Mouse (Mus musculus) heart, adult 11 months (tissue): ENCODE measurements around the gene Dus3l.

Experiments used
- DNase-seq: peaks from one replicate; pipeline ENCODE4 v3.0.0; 2022

Dus3l gene

DNA sequence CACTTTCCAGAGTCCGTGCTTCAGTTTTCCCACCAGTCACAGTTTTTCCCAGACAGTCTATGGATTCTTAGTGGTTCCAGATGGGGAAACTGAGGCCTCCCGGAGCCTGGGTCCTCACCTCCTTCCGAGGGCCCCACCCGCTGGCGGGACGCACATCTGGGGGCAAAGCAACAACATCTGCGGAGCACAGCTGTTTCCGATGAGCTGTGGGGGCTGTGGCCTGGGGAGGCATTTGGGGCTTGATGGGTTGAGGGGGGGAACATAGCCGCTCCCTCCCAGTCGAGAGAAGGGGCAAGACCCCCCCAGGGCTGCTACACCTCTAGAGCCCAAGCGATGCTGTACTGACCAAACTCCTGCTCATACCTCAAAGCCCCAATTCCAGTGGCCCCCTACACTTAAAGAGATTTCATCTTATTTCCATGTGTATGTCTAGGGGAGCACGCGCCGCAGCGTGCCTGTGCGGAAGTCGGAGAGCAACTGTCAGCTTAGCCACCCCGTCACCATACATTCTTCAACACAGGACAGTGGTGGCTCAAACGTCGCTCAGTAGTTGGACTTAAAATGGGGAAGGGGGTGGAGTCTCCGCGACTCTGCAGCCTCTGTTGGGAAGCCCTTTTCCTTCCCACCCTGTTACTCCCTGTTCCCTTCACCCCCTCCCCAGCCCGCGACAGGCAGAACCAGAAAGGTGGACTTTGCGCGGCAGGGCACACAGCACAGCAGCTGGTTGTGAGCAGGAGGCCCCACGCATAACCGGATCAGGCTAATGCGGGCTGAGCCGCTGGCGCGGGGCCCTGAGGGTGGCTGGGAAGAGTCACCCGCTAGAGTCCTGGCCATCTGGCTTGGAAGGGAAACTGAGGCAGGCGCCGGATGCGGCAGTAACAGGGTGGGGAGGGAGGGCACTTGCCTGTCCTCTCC lies 10.0 kb upstream of the Dus3l start:
- no peak for DNase-seq

DNA sequence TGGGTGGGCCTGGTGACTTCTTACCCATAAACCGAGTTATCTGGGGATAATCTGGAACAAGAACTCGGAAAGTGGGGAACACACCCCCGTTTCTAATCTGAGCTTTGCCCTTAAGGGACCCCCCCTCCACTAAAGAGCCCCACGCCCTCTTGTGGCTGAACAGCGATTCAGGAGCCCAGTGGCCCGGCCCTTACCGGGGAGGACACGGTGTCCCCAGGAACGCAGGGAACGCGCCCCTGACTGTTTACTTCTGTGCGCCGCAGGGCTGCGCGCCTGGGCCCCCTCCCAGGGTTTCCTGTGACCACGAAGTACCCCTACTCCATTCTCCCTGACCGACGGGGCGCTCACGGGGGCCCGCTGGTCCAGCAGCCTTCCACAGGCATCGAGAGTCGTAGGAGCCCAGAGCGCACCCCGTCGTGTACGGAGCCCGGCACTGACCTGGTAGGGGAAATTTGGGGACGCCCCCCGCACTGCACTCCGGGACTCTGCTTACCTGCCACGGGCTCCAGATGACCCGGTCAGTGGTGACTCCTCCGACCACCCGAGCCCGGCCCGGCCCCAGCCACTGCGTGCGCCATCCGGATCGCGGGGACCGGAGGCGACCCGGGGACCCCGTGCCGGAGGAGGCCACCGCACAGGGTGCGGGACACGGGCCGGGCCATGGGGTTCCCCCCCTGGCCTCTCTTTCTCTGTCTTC lies 7.7 kb upstream of the Dus3l start:
- DNase-seq: peak; percentile 94

DNA sequence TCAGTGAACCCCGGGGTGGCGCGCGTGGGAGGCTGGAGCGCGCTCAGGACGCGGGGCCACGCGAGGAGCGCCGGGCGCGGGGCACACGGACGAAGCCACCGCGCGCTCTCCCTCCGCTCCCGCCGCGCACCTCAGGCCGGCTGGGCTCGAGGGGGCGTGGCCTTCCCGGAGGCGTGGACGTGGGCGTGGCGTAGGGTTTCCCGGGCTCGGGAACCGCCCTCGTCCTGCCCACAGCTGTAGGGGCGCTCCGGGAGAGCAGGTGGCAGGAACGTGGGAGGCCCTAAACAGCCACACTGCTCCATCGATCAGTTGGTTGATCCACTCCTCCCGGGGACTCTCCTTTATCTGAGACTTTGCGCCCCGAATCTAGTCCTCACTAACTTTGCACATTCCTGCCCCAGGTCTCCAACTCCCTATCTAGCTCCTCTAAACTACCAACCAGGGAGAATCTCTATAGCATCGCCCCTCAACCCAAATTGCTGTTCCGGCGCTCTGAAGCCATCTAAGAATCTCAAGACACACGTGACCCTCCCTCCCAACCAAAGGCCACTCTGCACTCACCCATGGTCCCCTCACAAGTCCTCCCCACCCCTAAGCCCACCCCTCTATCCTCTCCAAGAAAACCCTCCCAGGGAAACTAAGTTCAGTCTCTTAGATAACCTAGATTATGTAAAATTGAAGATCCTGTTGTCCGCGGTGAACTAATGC lies 7.0 kb upstream of the Dus3l start, which contains the start of gene Nrtn:
Nrtn (minus strand) TSS at position 115 of the 708 bp plus-strand sequence.
- peak; percentile 98 for DNase-seq

DNA sequence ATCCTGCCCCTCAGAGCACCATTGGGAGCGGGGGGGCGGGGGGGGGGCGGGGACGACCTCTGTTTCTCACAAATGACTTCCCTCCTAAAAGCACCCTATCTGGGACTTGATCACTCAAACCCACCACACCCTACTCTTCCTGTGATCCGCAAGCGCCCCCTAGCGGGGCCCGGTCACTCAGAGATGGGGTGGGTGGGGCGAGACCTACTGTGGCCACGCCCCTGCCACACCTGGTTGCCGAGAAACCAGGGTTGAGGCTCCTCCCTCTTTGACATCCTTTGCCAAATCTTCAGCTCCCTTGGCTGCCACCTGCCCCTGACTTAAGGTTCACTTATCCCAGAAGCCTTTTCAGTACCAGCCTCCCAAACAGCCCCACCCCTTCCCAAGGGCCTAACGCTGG lies 6.4 kb upstream of the Dus3l start:
- DNase-seq: peak; percentile 96

- DNase-seq: peak; percentile 91
Observed at GRCm38 (mm10) chr17:56759261-56759660, 5.3 kb upstream of the Dus3l start.

DNA sequence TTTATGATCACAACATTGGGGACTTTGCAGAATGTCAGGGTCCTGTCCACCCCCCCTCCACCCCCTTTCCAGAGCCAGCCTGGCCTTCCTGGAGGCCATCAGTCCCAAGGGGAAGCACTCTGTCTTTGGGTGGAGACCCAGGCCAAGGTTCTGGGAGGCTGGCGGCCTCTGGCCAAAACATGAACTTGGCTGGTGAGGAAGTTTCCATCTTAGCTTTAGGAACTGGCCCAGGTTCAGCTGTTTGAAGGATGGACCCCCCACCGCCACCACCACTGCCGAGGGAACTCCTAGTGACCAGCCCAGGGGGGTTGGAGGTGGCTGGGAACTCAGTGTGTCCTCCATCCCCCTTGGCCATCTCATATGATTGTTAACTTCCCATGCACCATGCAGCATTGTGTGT lies 3.5 kb upstream of the Dus3l start:
- peak; percentile 85 for DNase-seq

- peak; percentile 99 for DNase-seq
Observed at GRCm38 (mm10) chr17:56761991-56762410, 2.6 kb upstream of the Dus3l start.

GRCm38 (mm10) chr17:56762769-56763731 lies 1.5 kb upstream of the Dus3l start:
- DNase-seq: peak; percentile 96

GRCm38 (mm10) chr17:56763741-56764250 lies 761 bp upstream of the Dus3l start:
- DNase-seq: peak; percentile 91

DNA sequence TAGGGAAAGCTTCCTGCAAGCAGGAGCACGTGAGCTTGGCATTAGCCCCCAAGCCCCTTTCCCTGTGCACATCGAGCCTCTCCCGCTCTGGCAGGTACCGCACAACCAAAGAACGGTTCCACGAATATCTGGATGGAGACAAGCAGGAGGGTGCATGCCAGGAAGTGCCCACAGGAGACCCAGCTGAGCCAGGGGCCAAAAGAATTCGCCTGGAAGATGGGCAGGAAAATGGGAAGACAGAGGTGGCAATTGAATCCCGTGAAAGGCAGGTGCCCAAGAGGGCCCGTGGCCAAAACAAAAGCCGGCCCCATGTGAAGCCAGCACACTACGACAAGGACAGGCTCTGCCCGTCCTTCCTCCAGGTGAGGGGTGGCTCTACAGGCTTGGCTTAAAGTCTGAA lies 874 bp downstream of the Dus3l start:
- DNase-seq: no peak

DNA sequence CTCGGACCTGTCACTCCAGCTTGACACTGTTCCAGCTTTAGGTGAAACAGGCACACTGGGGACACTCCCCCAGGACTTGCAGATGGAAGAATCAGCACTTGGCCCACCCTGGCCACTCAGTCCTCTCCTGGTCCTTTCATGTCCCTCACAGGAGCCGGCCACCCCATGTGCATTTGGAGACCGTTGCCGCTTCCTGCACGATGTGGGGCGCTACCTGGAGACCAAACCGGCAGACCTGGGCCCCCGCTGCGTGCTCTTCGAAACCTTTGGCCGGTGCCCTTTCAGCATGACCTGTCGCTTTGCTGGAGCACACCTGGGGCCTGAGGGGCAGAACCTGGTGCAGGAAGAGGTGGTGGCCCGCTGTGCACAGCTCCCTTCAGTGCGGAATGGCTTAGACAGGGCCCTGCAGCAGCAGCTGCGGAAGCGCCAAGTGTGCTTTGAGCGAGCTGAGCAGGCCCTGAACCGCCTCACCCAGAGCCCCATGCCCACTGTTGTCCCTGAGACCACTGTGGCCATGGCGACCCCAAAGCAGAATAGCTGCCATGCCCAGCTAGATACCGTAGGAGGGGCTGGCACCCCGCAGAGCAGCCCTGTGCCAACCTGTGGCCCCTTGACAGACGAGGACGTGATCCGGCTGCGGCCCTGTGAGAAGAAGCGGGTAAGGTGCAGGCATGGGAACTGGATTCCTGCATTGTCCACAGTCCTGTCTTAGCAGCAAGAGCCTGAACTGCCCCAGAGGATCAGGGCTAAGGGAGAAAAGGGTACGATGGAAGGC lies 2.3 kb downstream of the Dus3l start:
- peak; percentile 94 for DNase-seq

DNA sequence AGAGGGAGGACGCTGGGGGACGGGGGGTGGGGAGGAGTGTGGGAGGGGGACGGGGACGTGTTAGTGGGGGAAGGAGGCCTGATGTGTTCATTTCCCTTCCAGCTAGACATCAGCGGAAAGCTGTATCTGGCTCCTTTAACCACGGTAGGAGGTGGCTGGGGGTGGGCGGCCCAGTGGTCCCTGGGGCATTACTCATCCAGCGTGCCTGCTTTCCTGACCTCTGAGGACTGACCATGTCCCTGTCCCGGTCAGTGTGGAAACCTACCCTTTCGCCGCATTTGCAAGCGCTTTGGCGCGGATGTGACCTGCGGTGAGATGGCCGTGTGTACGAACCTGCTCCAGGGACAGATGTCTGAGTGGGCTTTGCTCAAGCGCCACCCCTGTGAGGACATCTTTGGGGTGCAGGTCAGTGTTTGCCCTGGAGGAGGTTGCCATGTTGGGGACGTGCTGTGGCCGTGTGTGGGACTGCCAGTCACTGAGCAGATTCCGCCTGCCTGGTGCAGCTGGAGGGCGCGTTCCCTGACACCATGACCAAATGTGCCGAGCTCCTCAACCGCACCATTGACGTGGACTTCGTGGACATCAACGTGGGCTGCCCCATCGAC lies 3.1 kb downstream of the Dus3l start:
- peak; percentile 93 for DNase-seq

- DNase-seq: peak; percentile 90
Observed at GRCm38 (mm10) chr17:56768941-56769340, 4.4 kb downstream of the Dus3l start.

- no peak for DNase-seq
Observed at GRCm38 (mm10) chr17:56769950-56770349, 5.4 kb downstream of the Dus3l start, which contains the start of gene Prr22. TSS of gene Prr22 (plus strand) at chr17:56770250.

DNA sequence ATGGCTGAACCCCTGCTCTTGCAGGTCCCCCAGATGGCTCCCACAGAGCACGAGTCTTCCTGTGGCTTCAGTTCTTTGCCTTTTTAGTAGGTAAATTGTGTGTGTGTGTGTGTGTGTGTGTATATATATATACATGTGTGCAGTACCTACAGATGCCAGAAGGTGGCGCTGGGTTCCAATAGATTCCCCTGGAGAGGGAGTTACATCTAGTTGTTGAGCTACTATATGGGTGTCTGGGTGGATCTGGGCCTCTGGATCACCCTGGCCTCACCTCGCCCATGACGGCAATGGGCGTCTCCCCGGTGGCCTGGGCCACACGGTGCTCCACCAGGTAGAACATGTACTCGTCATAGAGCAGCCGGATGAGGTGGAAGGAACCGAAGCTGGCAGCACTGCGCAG lies 13.0 kb downstream of the Dus3l start:
- no peak for DNase-seq

DNA sequence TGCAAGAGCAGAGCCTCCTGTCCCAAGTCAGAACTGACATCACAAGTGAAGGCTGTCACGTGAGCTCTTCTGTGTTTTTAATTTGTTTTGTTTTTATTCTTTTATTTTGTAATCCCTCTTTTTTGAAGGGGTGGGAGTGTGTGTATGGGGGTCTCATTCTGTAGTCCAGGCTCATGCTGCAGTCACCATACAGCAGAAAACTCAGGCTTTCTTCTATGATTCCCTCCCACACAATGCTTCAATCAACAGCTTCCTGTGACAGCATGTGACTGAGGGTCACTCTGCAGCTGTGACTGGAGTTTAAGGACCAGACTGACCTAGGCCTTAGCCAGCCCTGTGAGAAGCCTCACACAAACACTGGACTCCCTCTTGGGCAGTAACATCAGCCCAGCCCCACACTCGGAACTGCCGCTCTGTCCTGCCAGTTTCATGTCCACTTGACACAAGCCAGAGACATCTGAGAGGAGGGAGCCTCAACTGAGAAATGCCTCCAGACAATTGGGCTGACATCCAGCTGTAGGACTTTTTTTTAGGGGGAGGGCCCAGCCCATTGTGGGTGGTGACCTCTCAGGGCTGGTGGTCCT lies 14.3 kb downstream of the Dus3l start:
- DNase-seq: peak; percentile 95

- DNase-seq: no peak
Observed at GRCm38 (mm10) chr17:56780291-56780978, 15.9 kb downstream of the Dus3l start.

DNA sequence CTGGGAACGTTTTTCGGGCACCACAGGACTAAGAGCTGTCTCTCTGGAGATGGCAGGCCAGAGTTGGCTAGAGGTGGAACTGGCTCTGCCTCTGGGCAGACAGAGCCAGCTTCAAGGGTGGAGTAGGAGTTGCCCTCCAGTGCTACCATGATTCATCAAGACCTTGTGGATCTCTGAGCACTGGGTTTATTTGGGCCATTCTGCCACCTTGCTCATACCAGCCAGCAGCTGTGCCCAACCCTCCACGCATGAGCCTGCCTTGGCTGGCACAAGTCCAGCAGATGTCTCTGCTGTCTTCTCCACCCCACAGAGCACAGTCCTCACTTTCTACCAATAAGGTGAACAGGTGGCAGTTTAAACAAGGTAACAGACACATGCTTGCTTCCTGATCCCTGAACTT lies 24.3 kb downstream of the Dus3l start:
- DNase-seq: no peak

GRCm38 (mm10) chr17:56789286-56789685 lies 24.7 kb downstream of the Dus3l start:
- no peak for DNase-seq

DNA sequence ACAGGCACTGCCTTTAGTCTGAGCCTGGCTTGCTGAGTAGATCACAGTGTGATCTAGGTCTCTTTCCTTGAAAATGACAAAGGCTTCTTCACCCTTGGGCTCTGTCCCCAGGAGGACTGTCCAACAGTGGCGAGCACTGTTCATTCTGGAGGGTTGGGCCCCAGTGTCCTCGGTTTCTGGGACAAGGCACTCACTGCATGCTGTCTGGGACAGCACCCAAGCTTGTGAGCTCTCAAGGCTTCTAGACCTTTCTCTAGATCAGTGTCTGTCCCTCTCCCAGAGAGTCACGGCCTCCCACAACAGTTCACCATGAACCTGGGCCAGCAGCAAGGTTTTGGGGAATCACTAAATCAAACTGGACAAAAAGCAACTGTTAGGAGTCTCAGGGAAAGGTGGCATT lies 28.0 kb downstream of the Dus3l start:
- no peak for DNase-seq
